Mouse (Mus musculus): ENCODE data around the gene Mapre1. TPM values are rescaled to one million over a fixed set of nuclear protein-coding genes. Genes with fewer than 3 reads are reported as not detected.
A peak's percentile ranks its signal among the peaks of the same experiment; 100 is the strongest.
"Not testable (repeated sequence)": the region's sequence is repeated elsewhere in the genome, so short reads cannot be mapped to it uniquely, and the experiment has no call there.

Mapre1 gene
- polyA plus RNA-seq, 1 experiment from 2014 or later: 229 TPM

GRCm38 (mm10) chr2:153784668-153785067 lies 43.6 kb downstream of the Mapre1 start:
- Histone ChIP-seq H3K4me1 (replicated peaks; ENCODE audit: control insufficient read depth, insufficient read depth, low read length) (no peaks in the 10 kb centered on the region), H3K4me2 (ENCODE audit: low read length) (no peak overlapping the region), H3K9ac (ENCODE audit: low read length) (no peak overlapping the region), H3K9me3 (ENCODE audit: control insufficient read depth, low read length) (no peaks in the 10 kb centered on the region), H3K27me3 (replicated peaks; ENCODE audit: control insufficient read depth, insufficient read depth, low read length) (no peaks in the 10 kb centered on the region), H3K27ac (ENCODE audit: low read depth) (no peak overlapping the region), H3K36me3 (ENCODE audit: control insufficient read depth, insufficient read depth, low read length) (no peaks in the 10 kb centered on the region), H3K4me3 (ENCODE audit: low read depth, low read length) (no peak overlapping the region)
- DNase-seq (ENCODE audit: low spot score) (no peak), ATAC-seq (replicated peaks; ENCODE audit: low FRiP score, low TSS enrichment, low read depth) (no peak)
- WGBS: 85% methylated on average over 2 of the region's 2 CpGs

- no peak overlapping the region for H3K9ac ChIP-seq (ENCODE audit: low read length)
- DNase-seq (ENCODE audit: low spot score) (no peak), ATAC-seq (replicated peaks; ENCODE audit: low FRiP score, low TSS enrichment, low read depth) (no peak)
- no peak overlapping the region for H3K4me2 ChIP-seq (ENCODE audit: low read length)
- H3K36me3 ChIP-seq (ENCODE audit: control insufficient read depth, insufficient read depth, low read length): no peaks in the 10 kb centered on the region
- H3K4me3 ChIP-seq (ENCODE audit: low read depth, low read length): no peak overlapping the region
- no peak overlapping the region for H3K27ac ChIP-seq (ENCODE audit: low read depth)
- H3K4me1 ChIP-seq (replicated peaks; ENCODE audit: control insufficient read depth, insufficient read depth, low read length): no peaks in the 10 kb centered on the region
- H3K27me3 ChIP-seq (replicated peaks; ENCODE audit: control insufficient read depth, insufficient read depth, low read length): no peaks in the 10 kb centered on the region
- no peaks in the 10 kb centered on the region for H3K9me3 ChIP-seq (ENCODE audit: control insufficient read depth, low read length)
These were observed 52.3 kb downstream of the Mapre1 start for GRCm38 (mm10) chr2:153793366-153793765.

GRCm38 (mm10) chr2:153795090-153795489 lies 54.0 kb downstream of the Mapre1 start:
- WGBS: 60% methylated on average over 5 of the region's 5 CpGs
- no peak overlapping the region for H3K4me3 ChIP-seq (ENCODE audit: low read depth, low read length)
- no peak for DNase-seq (ENCODE audit: low spot score)

GRCm38 (mm10) chr2:153807464-153807863 lies 66.4 kb downstream of the Mapre1 start:
- not testable (repeated sequence) for H3K9me3 ChIP-seq (ENCODE audit: control insufficient read depth, low read length); H3K27me3 ChIP-seq (replicated peaks; ENCODE audit: control insufficient read depth, insufficient read depth, low read length); H3K4me3 ChIP-seq (ENCODE audit: low read depth, low read length); H3K4me2 ChIP-seq (ENCODE audit: low read length); H3K9ac ChIP-seq (ENCODE audit: low read length); H3K4me1 ChIP-seq (replicated peaks; ENCODE audit: control insufficient read depth, insufficient read depth, low read length); H3K27ac ChIP-seq (ENCODE audit: low read depth); ATAC-seq (replicated peaks; ENCODE audit: low FRiP score, low TSS enrichment, low read depth); H3K36me3 ChIP-seq (ENCODE audit: control insufficient read depth, insufficient read depth, low read length)
- peak; percentile 75 for DNase-seq (ENCODE audit: low spot score)

More at GRCm38 (mm10) chr2:153795090-153795489, 54.0 kb downstream of the Mapre1 start:
- Histone ChIP-seq H3K4me2 (ENCODE audit: low read length) (no peak overlapping the region), H3K27ac (ENCODE audit: low read depth) (no peak overlapping the region), H3K9ac (ENCODE audit: low read length) (no peak overlapping the region), H3K27me3 (replicated peaks; ENCODE audit: control insufficient read depth, insufficient read depth, low read length) (no peaks in the 10 kb centered on the region), H3K4me1 (replicated peaks; ENCODE audit: control insufficient read depth, insufficient read depth, low read length) (no peaks in the 10 kb centered on the region), H3K9me3 (ENCODE audit: control insufficient read depth, low read length) (no peaks in the 10 kb centered on the region), H3K36me3 (ENCODE audit: control insufficient read depth, insufficient read depth, low read length) (no peaks in the 10 kb centered on the region)
- no peak for ATAC-seq (replicated peaks; ENCODE audit: low FRiP score, low TSS enrichment, low read depth)

- Histone ChIP-seq H3K9me3 (ENCODE audit: control insufficient read depth, low read length) (no peaks in the 10 kb centered on the region), H3K4me2 (ENCODE audit: low read length) (no peak overlapping the region), H3K27ac (ENCODE audit: low read depth) (no peak overlapping the region), H3K4me1 (replicated peaks; ENCODE audit: control insufficient read depth, insufficient read depth, low read length) (no peaks in the 10 kb centered on the region), H3K4me3 (ENCODE audit: low read depth, low read length) (no peak overlapping the region), H3K27me3 (replicated peaks; ENCODE audit: control insufficient read depth, insufficient read depth, low read length) (no peaks in the 10 kb centered on the region), H3K9ac (ENCODE audit: low read length) (no peak overlapping the region), H3K36me3 (ENCODE audit: control insufficient read depth, insufficient read depth, low read length) (no peaks in the 10 kb centered on the region)
- no peak for ATAC-seq (replicated peaks; ENCODE audit: low FRiP score, low TSS enrichment, low read depth)
- DNase-seq (ENCODE audit: low spot score): no peak
- WGBS: 81% methylated on average over 8 of the region's 8 CpGs
These were observed 67.1 kb downstream of the Mapre1 start for GRCm38 (mm10) chr2:153808146-153808545.

GRCm38 (mm10) chr2:153808841-153809240 lies 67.8 kb downstream of the Mapre1 start:
- ATAC-seq (replicated peaks; ENCODE audit: low FRiP score, low TSS enrichment, low read depth): no peak

GRCm38 (mm10) chr2:153809921-153810320 lies 68.8 kb downstream of the Mapre1 start:
- H3K9ac ChIP-seq (ENCODE audit: low read length): no peak overlapping the region
- H3K4me2 ChIP-seq (ENCODE audit: low read length): no peak overlapping the region
- no peak overlapping the region for H3K27ac ChIP-seq (ENCODE audit: low read depth)
- no peak for DNase-seq (ENCODE audit: low spot score)
- H3K4me3 ChIP-seq (ENCODE audit: low read depth, low read length): no peak overlapping the region
- no peaks in the 10 kb centered on the region for H3K27me3 ChIP-seq (replicated peaks; ENCODE audit: control insufficient read depth, insufficient read depth, low read length)
- no peaks in the 10 kb centered on the region for H3K4me1 ChIP-seq (replicated peaks; ENCODE audit: control insufficient read depth, insufficient read depth, low read length)
- H3K9me3 ChIP-seq (ENCODE audit: control insufficient read depth, low read length): no peaks in the 10 kb centered on the region
- ATAC-seq (replicated peaks; ENCODE audit: low FRiP score, low TSS enrichment, low read depth): no peak
- 46% methylated on average over 3 of the region's 3 CpGs for WGBS
- H3K36me3 ChIP-seq (ENCODE audit: control insufficient read depth, insufficient read depth, low read length): no peaks in the 10 kb centered on the region

More at GRCm38 (mm10) chr2:153808841-153809240, 67.8 kb downstream of the Mapre1 start:
- no peak for DNase-seq (ENCODE audit: low spot score)
- 78% methylated on average over 6 of the region's 6 CpGs for WGBS
- Histone ChIP-seq H3K9ac (ENCODE audit: low read length) (no peak overlapping the region), H3K4me1 (replicated peaks; ENCODE audit: control insufficient read depth, insufficient read depth, low read length) (no peaks in the 10 kb centered on the region), H3K4me2 (ENCODE audit: low read length) (no peak overlapping the region), H3K9me3 (ENCODE audit: control insufficient read depth, low read length) (no peaks in the 10 kb centered on the region), H3K4me3 (ENCODE audit: low read depth, low read length) (no peak overlapping the region), H3K36me3 (ENCODE audit: control insufficient read depth, insufficient read depth, low read length) (no peaks in the 10 kb centered on the region), H3K27ac (ENCODE audit: low read depth) (no peak overlapping the region), H3K27me3 (replicated peaks; ENCODE audit: control insufficient read depth, insufficient read depth, low read length) (no peaks in the 10 kb centered on the region)

- Histone ChIP-seq H3K4me1 (replicated peaks; ENCODE audit: control insufficient read depth, insufficient read depth, low read length) (0 out of 2 replicates have a peak, but pooled peaks cover 2% of the 10 kb centered on the region), H3K36me3 (ENCODE audit: control insufficient read depth, insufficient read depth, low read length) (no peaks in the 10 kb centered on the region), H3K27me3 (replicated peaks; ENCODE audit: control insufficient read depth, insufficient read depth, low read length) (no peaks in the 10 kb centered on the region), H3K9me3 (ENCODE audit: control insufficient read depth, low read length) (no peaks in the 10 kb centered on the region), H3K9ac (ENCODE audit: low read length) (no peak overlapping the region), H3K4me3 (ENCODE audit: low read depth, low read length) (no peak overlapping the region), H3K4me2 (ENCODE audit: low read length) (no peak overlapping the region), H3K27ac (ENCODE audit: low read depth) (no peak overlapping the region)
- no peak for DNase-seq (ENCODE audit: low spot score)
- WGBS: 71% methylated on average over 2 of the region's 2 CpGs
- no peak for ATAC-seq (replicated peaks; ENCODE audit: low FRiP score, low TSS enrichment, low read depth)
These were observed 81.0 kb downstream of the Mapre1 start for GRCm38 (mm10) chr2:153822005-153822543.

All from intestine, embryonic 14.5 days (tissue).